Mouse (Mus musculus): Measurements from ENCODE around the gene Dynlt1f. TPM values are rescaled to one million over a fixed set of nuclear protein-coding genes. Genes with fewer than 3 reads are reported as not detected.
"Not testable (repeated sequence)": the region's sequence is repeated elsewhere in the genome, so short reads cannot be mapped to it uniquely, and the experiment has no call there.

Dynlt1f gene
- 10 to 100 TPM; 54.7 to 57.4 TPM for total RNA-seq (2021)
- long read RNA-seq, experiment 1, transcript Dynlt1f-201 (5 exons, 771 nt) = major isoform, 5 of 11 reads
- long read RNA-seq, experiment 1, partial matches to known transcripts = 1 of 11 reads
- long read RNA-seq, experiment 1, other reads (novel, unspliced or antisense) = 4 of 11 reads
- long read RNA-seq, experiment 2, partial matches to known transcripts = 1 of 6 reads
- long read RNA-seq, experiment 2, other reads (novel, unspliced or antisense) = 2 of 6 reads

DNA sequence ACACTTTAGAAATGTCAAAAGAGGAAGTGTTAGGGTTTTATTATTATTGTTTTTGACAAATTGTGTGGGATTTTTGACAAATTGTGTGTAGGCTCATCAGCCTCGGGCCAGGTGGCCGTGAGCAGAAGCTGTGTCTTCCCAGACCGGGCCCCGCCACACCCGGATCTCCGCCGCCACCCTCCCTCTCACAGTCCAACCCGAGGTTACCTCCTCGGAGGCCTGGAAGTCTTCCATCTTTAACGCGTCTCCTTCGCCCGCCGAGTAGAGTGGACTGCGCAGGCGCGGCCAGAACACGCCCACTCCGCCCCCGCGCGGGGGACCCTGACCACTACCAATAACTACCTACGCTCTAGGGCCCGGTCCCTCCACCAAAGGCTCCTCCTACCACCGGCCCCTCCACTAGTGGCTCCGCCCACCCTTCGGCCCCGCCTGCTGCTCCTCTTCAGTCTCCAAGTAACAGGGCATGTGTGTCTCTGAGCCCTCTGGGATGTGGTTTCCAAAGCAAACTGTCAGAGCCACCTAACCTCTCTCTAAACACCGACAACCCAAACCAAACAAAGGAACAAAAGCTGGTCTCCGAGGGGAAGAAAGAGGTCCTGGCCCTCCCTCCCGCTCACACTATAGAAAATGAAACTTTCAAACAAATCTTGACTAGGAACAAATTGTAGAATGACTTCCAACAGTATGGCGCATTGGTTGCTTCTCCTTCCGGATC lies at the start of gene Dynlt1f:
Gene Dynlt1f, minus strand, starts transcription at position 334 of the 715 bp plus-strand sequence.
- Histone ChIP-seq H3K4me3 (peak within 1 kb of the TSS; percentile 76), H3K27ac (peak within 1 kb of the TSS; percentile 64)
- intact Hi-C loops (cut with DNase I) = not testable (repeated sequence)
- peak; percentile 79 for DNase-seq

GRCm38 (mm10) chr17:6703381-6704270 lies 47.9 kb upstream of the Dynlt1f start:
- H3K4me3 ChIP-seq; DNase-seq; intact Hi-C loops (cut with DNase I); H3K27ac ChIP-seq: not testable (repeated sequence)

DNA sequence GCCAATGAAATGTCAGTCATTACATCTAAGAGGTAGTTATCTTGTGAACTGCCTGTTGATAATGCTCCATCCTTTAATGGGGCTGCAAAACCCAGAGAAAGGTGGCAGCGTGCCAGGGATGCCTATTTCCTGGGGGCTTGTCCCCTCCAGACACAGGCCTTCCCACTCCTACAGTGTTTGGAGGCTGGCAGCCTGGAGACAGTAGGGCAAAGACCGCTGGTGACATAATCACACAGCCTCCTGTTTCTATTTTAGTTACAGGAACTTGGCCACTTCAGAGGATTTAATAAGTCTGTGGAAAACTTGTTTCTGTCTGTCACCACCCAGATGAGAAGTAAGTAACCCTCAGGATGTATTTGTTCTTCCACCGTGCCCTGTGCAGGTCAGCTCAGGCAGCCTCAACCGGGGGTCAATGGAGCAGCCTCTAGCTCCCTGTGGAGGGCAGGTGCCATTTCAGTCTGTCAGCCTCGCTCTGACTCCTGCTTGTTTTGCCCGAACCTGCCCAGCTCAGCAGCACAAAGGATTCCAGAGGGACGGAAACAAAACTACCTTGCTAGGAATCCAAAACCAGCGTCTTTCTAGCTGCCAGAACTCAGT lies 47.0 kb upstream of the Dynlt1f start:
- H3K4me3 ChIP-seq; H3K27ac ChIP-seq; intact Hi-C loops (cut with DNase I); DNase-seq: not testable (repeated sequence)

- DNase-seq; intact Hi-C loops (cut with DNase I): not testable (repeated sequence)
Observed at GRCm38 (mm10) chr17:6700077-6700476, 44.4 kb upstream of the Dynlt1f start.

DNA sequence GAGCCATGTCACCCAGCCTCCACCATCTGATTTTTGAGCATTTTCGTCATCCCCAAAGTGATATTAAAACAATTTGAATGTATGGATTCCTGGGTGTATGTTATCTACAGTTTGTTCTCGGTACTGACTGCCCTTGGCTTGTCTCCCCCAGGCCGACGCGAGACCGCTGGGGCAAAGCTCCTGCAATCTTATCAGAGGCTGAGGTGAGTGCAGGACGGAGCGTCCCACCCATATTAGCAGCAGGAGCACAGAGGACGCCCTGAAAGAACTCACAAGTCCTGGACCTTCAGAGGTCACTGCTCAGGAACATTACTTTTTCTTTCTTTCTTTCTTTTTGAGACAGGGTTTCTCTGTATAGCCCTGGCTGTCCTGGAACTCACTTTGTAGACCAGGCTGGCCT lies 43.8 kb upstream of the Dynlt1f start:
- H3K27ac ChIP-seq; intact Hi-C loops (cut with DNase I); H3K4me3 ChIP-seq; DNase-seq: not testable (repeated sequence)

More at GRCm38 (mm10) chr17:6700077-6700476, 44.4 kb upstream of the Dynlt1f start:
- H3K4me3 ChIP-seq, H3K27ac ChIP-seq: not testable (repeated sequence)

GRCm38 (mm10) chr17:6697224-6697775 lies 41.6 kb upstream of the Dynlt1f start:
- intact Hi-C loops (cut with DNase I); H3K4me3 ChIP-seq; H3K27ac ChIP-seq: not testable (repeated sequence)
- peak; percentile 50 for DNase-seq
- peak; percentile 60 for TF ChIP-seq CTCF (IDR thresholded peaks at IDR 0.05)

- intact Hi-C loops (cut with DNase I); DNase-seq; H3K4me3 ChIP-seq; H3K27ac ChIP-seq: not testable (repeated sequence)
Observed at GRCm38 (mm10) chr17:6696521-6696920, 40.8 kb upstream of the Dynlt1f start.

DNA sequence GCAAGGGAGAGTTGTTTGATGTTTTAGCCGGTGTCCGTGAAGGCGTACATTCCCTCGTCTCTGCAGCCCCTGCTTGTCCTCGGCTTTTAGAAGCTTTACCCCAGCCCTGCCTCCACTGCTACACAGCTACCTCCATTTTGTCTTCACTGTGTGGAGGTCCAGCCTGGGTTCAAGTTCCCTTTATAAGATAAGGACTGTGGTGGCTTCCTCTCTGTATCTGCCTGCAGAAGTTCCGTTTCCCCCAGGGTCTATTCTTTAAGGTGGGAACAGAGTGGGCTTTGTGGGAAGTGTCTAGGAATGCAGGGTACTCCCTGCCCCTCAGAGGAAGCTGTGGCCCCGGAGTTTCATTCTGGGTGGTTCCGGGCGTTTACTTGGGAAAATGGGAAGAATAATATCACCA lies 40.0 kb upstream of the Dynlt1f start:
- H3K27ac ChIP-seq, H3K4me3 ChIP-seq: not testable (repeated sequence)

GRCm38 (mm10) chr17:6691596-6691995 lies 35.9 kb upstream of the Dynlt1f start:
- H3K4me3 ChIP-seq; H3K27ac ChIP-seq; intact Hi-C loops (cut with DNase I): not testable (repeated sequence)
- peak; percentile 81 for DNase-seq
- peak; percentile 84 for TF ChIP-seq CTCF (IDR thresholded peaks at IDR 0.05)

More for the DNA sequence above, 40.0 kb upstream of the Dynlt1f start:
- DNase-seq; intact Hi-C loops (cut with DNase I): not testable (repeated sequence)

- intact Hi-C loops (cut with DNase I); H3K4me3 ChIP-seq; DNase-seq; H3K27ac ChIP-seq: not testable (repeated sequence)
Observed at GRCm38 (mm10) chr17:6689344-6689743, 33.6 kb upstream of the Dynlt1f start.

DNA sequence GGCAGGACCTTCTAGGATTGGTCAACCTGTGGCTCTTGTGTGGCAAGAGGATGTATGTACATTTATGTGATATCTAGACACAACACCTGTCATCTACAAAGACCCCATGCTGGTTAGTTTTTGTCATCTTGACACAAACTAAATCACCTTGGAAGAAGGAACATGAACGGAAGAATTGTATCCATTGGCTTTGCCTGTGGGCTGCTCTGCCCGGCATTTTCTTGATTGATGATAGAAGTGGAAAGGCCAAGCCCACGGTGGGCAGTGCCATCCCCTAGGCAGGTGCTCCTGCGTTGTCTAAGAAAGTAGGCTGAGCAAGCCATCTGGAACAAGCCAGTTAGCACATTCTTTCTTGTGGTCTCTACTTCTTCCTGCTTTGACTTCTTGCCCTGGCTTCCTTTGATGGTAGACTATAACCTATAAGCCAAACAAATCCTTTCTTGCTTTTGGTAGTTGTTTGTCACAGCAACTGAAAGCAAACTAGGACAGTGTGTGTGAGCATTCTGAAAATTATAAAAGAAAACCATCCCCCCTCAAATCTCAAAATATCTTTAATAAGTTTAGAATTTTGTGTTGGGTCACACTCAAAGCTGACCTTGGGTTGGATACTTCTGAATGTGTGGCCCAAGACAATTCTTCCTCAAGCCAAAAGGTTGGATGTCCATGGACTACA lies 30.7 kb upstream of the Dynlt1f start:
- intact Hi-C loops (cut with DNase I); H3K27ac ChIP-seq; H3K4me3 ChIP-seq; DNase-seq: not testable (repeated sequence)

GRCm38 (mm10) chr17:6685288-6685818 lies 29.7 kb upstream of the Dynlt1f start:
- DNase-seq; H3K27ac ChIP-seq; H3K4me3 ChIP-seq; intact Hi-C loops (cut with DNase I): not testable (repeated sequence)

DNA sequence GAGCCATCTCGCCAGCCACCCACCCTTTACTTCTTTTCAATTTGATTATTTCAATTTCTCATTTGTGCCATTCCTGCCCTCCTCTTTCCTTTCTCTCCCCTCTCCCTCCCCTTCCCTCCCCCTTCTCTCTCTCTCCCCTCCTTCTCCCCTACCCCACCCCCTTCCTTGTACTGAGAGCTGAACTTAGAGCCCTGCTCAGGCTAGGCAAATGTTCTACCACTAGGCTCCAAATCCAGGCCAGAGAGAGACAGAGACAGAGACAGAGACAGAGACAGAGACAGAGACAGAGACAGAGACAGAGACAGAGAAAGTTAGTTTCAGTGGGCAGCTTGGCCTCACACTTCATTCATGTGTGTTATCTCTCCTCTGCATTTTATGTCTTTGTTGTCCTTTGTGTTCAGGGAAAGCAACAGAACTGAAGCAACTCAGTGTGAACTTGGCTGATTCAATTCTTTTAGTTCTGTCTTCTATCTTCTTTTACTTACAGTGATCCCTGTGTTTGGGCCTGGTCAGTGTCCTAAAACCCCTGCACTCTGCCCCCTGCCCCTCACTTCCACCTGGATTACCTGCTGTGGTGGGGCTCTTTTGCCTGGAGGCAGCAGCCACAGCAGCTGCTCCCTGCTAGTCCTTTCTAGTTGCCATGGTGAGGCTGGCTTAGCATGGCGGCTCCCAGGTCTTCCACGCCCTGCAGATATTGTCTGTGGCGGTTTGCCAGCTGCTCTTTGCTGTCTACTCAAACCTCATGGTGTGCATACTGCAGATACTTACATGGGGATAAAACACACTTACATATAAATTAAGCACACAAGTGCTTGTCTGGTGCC lies 29.0 kb upstream of the Dynlt1f start:
- DNase-seq = not testable (repeated sequence)

DNA sequence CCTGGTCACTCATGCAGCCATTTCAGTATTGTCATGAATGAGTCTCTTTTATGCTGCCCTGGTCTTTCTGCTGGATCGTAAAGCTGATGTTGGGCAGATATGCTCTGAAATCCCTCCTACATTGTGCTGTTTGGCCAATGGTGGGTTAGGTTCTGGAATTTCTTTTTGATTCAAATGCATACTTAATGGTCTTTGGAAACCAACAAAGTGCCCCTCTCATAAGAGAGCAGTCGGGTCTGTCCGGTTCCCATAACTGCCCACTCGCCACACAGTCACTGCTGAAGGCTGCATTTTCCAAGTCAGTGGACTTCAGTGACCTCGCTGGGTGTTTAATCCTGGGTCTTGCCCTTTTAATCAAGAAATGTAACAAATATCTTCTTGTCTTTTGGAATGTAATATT lies 28.0 kb upstream of the Dynlt1f start:
- intact Hi-C loops (cut with DNase I); H3K4me3 ChIP-seq; DNase-seq; H3K27ac ChIP-seq: not testable (repeated sequence)

More for the DNA sequence above, 29.0 kb upstream of the Dynlt1f start:
- intact Hi-C loops (cut with DNase I); H3K27ac ChIP-seq; H3K4me3 ChIP-seq: not testable (repeated sequence)

DNA sequence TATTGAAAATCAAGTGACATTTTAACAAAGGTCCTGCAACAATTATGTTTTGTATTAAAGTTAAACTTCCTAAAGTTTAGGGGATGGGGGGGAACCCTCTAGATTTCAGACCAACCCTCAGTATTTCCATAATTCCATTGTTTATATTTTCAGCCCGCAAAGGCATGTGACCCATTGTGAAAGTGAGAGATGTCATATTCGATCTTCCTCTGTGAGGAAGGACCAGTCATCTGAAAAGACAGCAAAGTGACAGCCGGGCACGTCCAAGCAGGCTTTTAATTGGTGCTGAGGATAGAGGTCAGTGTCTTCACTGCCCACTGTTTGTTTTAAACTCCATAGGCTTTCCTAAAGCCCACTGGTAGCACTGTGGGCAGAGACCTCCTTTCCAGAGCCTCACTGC lies 26.0 kb upstream of the Dynlt1f start:
- H3K4me3 ChIP-seq; intact Hi-C loops (cut with DNase I); H3K27ac ChIP-seq; DNase-seq: not testable (repeated sequence)

DNA sequence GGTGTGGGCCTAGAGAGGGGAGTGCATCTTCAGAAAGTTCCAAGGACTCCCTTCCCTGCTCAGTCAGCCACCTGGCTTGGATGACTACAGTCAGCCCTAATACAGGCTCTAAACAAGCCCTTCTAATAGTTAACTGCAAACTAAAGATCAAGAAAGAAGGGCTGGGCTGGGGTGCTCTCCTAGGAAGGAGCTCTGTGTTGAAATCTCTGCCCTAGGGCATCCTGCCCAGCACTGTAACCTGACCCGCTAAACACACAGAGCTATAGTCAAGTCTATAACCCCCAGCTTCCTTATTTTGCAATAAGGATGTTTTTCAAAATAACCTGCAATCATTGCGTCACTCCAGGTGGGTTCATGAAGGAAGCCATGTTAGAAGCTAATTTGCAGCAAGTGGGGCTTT lies 22.4 kb upstream of the Dynlt1f start:
- H3K27ac ChIP-seq; intact Hi-C loops (cut with DNase I); H3K4me3 ChIP-seq; DNase-seq: not testable (repeated sequence)
